Mouse (Mus musculus): ENCODE results near the gene Psmg4. TPM values are rescaled to one million over a fixed set of nuclear protein-coding genes. Genes with fewer than 3 reads are reported as not detected.
A peak's percentile ranks its signal among the peaks of the same experiment; 100 is the strongest.

Gene Psmg4
- polyA plus RNA-seq (2014; fragmentation: Nextera tagmentation; extraction: Ambion mirVana), result 114 and 123 TPM in 2 replicates

- H3K36me3 ChIP-seq (ENCODE audit: control insufficient read depth, insufficient read depth, low read length), result peaks cover 7% of the 10 kb centered on the region; the same call in 1 of the 2 replicates
- WGBS, result 3% methylated on average over 44 of the region's 44 CpGs
- H3K4me2 ChIP-seq (ENCODE audit: low read depth, low read length, severe bottlenecking), result peak within 1 kb of the TSS; percentile 56
- DNase-seq (ENCODE audit: low spot score), result peak; percentile 95
- H3K9me3 ChIP-seq (ENCODE audit: control insufficient read depth, low read length), result 0 out of 2 replicates have a peak, but pooled peaks cover 2% of the 10 kb centered on the region
- peak within 1 kb of the TSS; percentile 69 for H3K4me3 ChIP-seq (ENCODE audit: low read depth, low read length)
- H3K27ac ChIP-seq (ENCODE audit: low read depth, low read length), result peak within 1 kb of the TSS; percentile 84
- H3K27me3 ChIP-seq (ENCODE audit: control insufficient read depth, insufficient read depth, low read length), result no peaks in the 10 kb centered on the region
- H3K9ac ChIP-seq (ENCODE audit: low read length), result peak within 1 kb of the TSS; percentile 69
- peaks cover 2% of the 10 kb centered on the region; the same call in 1 of the 2 replicates for H3K4me1 ChIP-seq (replicated peaks; ENCODE audit: control insufficient read depth, insufficient read depth, low read length)
- peak; percentile 95 for ATAC-seq (replicated peaks; ENCODE audit: low FRiP score)
Observed at GRCm38 (mm10) chr13:34162491-34163303, at the start of gene Psmg4. Gene Psmg4 (plus strand): TSS chr13:34162964.

- ATAC-seq (replicated peaks; ENCODE audit: low FRiP score), result no peak
- 85% methylated on average over 3 of the region's 3 CpGs for WGBS
- H3K27me3 ChIP-seq (ENCODE audit: control insufficient read depth, insufficient read depth, low read length), result no peaks in the 10 kb centered on the region
Observed at GRCm38 (mm10) chr13:34113086-34113485, 49.7 kb upstream of the Psmg4 start.

GRCm38 (mm10) chr13:34114654-34115053 is 48.1 kb upstream of the Psmg4 start:
- H3K4me2 ChIP-seq (ENCODE audit: low read depth, low read length, severe bottlenecking), result no peak overlapping the region
- H3K27me3 ChIP-seq (ENCODE audit: control insufficient read depth, insufficient read depth, low read length), result no peaks in the 10 kb centered on the region
- no peak for ATAC-seq (replicated peaks; ENCODE audit: low FRiP score)
- H3K4me1 ChIP-seq (replicated peaks; ENCODE audit: control insufficient read depth, insufficient read depth, low read length), result no peaks in the 10 kb centered on the region; the same call in 1 of the 2 replicates
- 87% methylated on average over 4 of the region's 4 CpGs for WGBS
- H3K36me3 ChIP-seq (ENCODE audit: control insufficient read depth, insufficient read depth, low read length), result no peaks in the 10 kb centered on the region; the same call in 1 of the 2 replicates
- H3K4me3 ChIP-seq (ENCODE audit: low read depth, low read length), result no peak overlapping the region
- DNase-seq (ENCODE audit: low spot score), result no peak
- H3K27ac ChIP-seq (ENCODE audit: low read depth, low read length), result no peak overlapping the region
- no peak overlapping the region for H3K9ac ChIP-seq (ENCODE audit: low read length)
- H3K9me3 ChIP-seq (ENCODE audit: control insufficient read depth, low read length), result no peaks in the 10 kb centered on the region

More at GRCm38 (mm10) chr13:34113086-34113485, 49.7 kb upstream of the Psmg4 start:
- Histone ChIP-seq H3K9ac (ENCODE audit: low read length) (no peak overlapping the region), H3K4me3 (ENCODE audit: low read depth, low read length) (no peak overlapping the region), H3K9me3 (ENCODE audit: control insufficient read depth, low read length) (no peaks in the 10 kb centered on the region), H3K36me3 (ENCODE audit: control insufficient read depth, insufficient read depth, low read length) (no peaks in the 10 kb centered on the region; the same call in 1 of the 2 replicates), H3K4me1 (replicated peaks; ENCODE audit: control insufficient read depth, insufficient read depth, low read length) (no peaks in the 10 kb centered on the region; the same call in 1 of the 2 replicates), H3K4me2 (ENCODE audit: low read depth, low read length, severe bottlenecking) (no peak overlapping the region), H3K27ac (ENCODE audit: low read depth, low read length) (no peak overlapping the region)
- DNase-seq (ENCODE audit: low spot score), result no peak

GRCm38 (mm10) chr13:34116508-34116907 is 46.3 kb upstream of the Psmg4 start:
- Histone ChIP-seq H3K36me3 (ENCODE audit: control insufficient read depth, insufficient read depth, low read length) (no peaks in the 10 kb centered on the region; the same call in 1 of the 2 replicates), H3K4me2 (ENCODE audit: low read depth, low read length, severe bottlenecking) (no peak overlapping the region), H3K4me1 (replicated peaks; ENCODE audit: control insufficient read depth, insufficient read depth, low read length) (no peaks in the 10 kb centered on the region), H3K27me3 (ENCODE audit: control insufficient read depth, insufficient read depth, low read length) (no peaks in the 10 kb centered on the region), H3K9ac (ENCODE audit: low read length) (no peak overlapping the region), H3K4me3 (ENCODE audit: low read depth, low read length) (no peak overlapping the region), H3K27ac (ENCODE audit: low read depth, low read length) (no peak overlapping the region), H3K9me3 (ENCODE audit: control insufficient read depth, low read length) (no peaks in the 10 kb centered on the region)
- ATAC-seq (replicated peaks; ENCODE audit: low FRiP score), result no peak
- 80% methylated on average over 6 of the region's 6 CpGs for WGBS
- DNase-seq (ENCODE audit: low spot score), result no peak

- no peak overlapping the region for H3K4me2 ChIP-seq (ENCODE audit: low read depth, low read length, severe bottlenecking)
- no peaks in the 10 kb centered on the region for H3K4me1 ChIP-seq (replicated peaks; ENCODE audit: control insufficient read depth, insufficient read depth, low read length)
- H3K27ac ChIP-seq (ENCODE audit: low read depth, low read length), result no peak overlapping the region
- no peaks in the 10 kb centered on the region for H3K27me3 ChIP-seq (ENCODE audit: control insufficient read depth, insufficient read depth, low read length)
- no peaks in the 10 kb centered on the region; the same call in 1 of the 2 replicates for H3K36me3 ChIP-seq (ENCODE audit: control insufficient read depth, insufficient read depth, low read length)
- no peaks in the 10 kb centered on the region for H3K9me3 ChIP-seq (ENCODE audit: control insufficient read depth, low read length)
- DNase-seq (ENCODE audit: low spot score), result no peak
- no peak overlapping the region for H3K9ac ChIP-seq (ENCODE audit: low read length)
- 82% methylated on average over 4 of the region's 4 CpGs for WGBS
- no peak for ATAC-seq (replicated peaks; ENCODE audit: low FRiP score)
- H3K4me3 ChIP-seq (ENCODE audit: low read depth, low read length), result no peak overlapping the region
Observed at GRCm38 (mm10) chr13:34118816-34119215, 43.9 kb upstream of the Psmg4 start.

GRCm38 (mm10) chr13:34119406-34119805 is 43.4 kb upstream of the Psmg4 start:
- H3K27ac ChIP-seq (ENCODE audit: low read depth, low read length), result no peak overlapping the region
- ATAC-seq (replicated peaks; ENCODE audit: low FRiP score) (no peak), DNase-seq (ENCODE audit: low spot score) (no peak)
- no peak overlapping the region for H3K4me3 ChIP-seq (ENCODE audit: low read depth, low read length)
- H3K9me3 ChIP-seq (ENCODE audit: control insufficient read depth, low read length), result no peaks in the 10 kb centered on the region
- peaks cover 4% of the 10 kb centered on the region; the same call in 1 of the 2 replicates for H3K36me3 ChIP-seq (ENCODE audit: control insufficient read depth, insufficient read depth, low read length)
- H3K9ac ChIP-seq (ENCODE audit: low read length), result no peak overlapping the region
- H3K4me2 ChIP-seq (ENCODE audit: low read depth, low read length, severe bottlenecking), result no peak overlapping the region
- no peaks in the 10 kb centered on the region for H3K27me3 ChIP-seq (ENCODE audit: control insufficient read depth, insufficient read depth, low read length)
- WGBS, result 87% methylated on average over 4 of the region's 4 CpGs
- H3K4me1 ChIP-seq (replicated peaks; ENCODE audit: control insufficient read depth, insufficient read depth, low read length), result peaks cover under 1% of the 10 kb centered on the region; the same call in 1 of the 2 replicates

GRCm38 (mm10) chr13:34120536-34120935 is 42.2 kb upstream of the Psmg4 start:
- Histone ChIP-seq H3K4me3 (ENCODE audit: low read depth, low read length) (no peak overlapping the region), H3K27ac (ENCODE audit: low read depth, low read length) (no peak overlapping the region), H3K4me1 (replicated peaks; ENCODE audit: control insufficient read depth, insufficient read depth, low read length) (peaks cover 9% of the 10 kb centered on the region; the same call in 1 of the 2 replicates), H3K9ac (ENCODE audit: low read length) (no peak overlapping the region), H3K27me3 (ENCODE audit: control insufficient read depth, insufficient read depth, low read length) (no peaks in the 10 kb centered on the region), H3K9me3 (ENCODE audit: control insufficient read depth, low read length) (no peaks in the 10 kb centered on the region), H3K4me2 (ENCODE audit: low read depth, low read length, severe bottlenecking) (no peak overlapping the region), H3K36me3 (ENCODE audit: control insufficient read depth, insufficient read depth, low read length) (peaks cover 9% of the 10 kb centered on the region; the same call in 1 of the 2 replicates)
- ATAC-seq (replicated peaks; ENCODE audit: low FRiP score) (no peak), DNase-seq (ENCODE audit: low spot score) (no peak)
- WGBS, result 94% methylated on average over 2 of the region's 2 CpGs

- H3K4me2 ChIP-seq (ENCODE audit: low read depth, low read length, severe bottlenecking), result peak overlapping the region; percentile 48
- H3K4me3 ChIP-seq (ENCODE audit: low read depth, low read length), result peak overlapping the region; percentile 26; the same call in 1 of the 2 replicates
- no peak overlapping the region for H3K27ac ChIP-seq (ENCODE audit: low read depth, low read length)
- peak overlapping the region; percentile 12; the same call in 1 of the 2 replicates for H3K9ac ChIP-seq (ENCODE audit: low read length)
- 85% methylated on average over 4 of the region's 4 CpGs for WGBS
- DNase-seq (ENCODE audit: low spot score) (no peak), ATAC-seq (replicated peaks; ENCODE audit: low FRiP score) (no peak)
- peaks cover 10% of the 10 kb centered on the region; the same call in 1 of the 2 replicates for H3K4me1 ChIP-seq (replicated peaks; ENCODE audit: control insufficient read depth, insufficient read depth, low read length)
- H3K9me3 ChIP-seq (ENCODE audit: control insufficient read depth, low read length), result no peaks in the 10 kb centered on the region
- no peaks in the 10 kb centered on the region for H3K27me3 ChIP-seq (ENCODE audit: control insufficient read depth, insufficient read depth, low read length)
- H3K36me3 ChIP-seq (ENCODE audit: control insufficient read depth, insufficient read depth, low read length), result peaks cover 17% of the 10 kb centered on the region; the same call in 1 of the 2 replicates
Observed at GRCm38 (mm10) chr13:34125711-34126110, 37.1 kb upstream of the Psmg4 start.

Measured in forebrain, embryonic 11.5 days (tissue).